Mouse (Mus musculus) ES-E14 (cell line): ENCODE data around the gene H2-DMa. TPM values are rescaled to one million over a fixed set of nuclear protein-coding genes. Genes with fewer than 3 reads are reported as not detected.

ENCODE experiments used
- DNase-seq: peaks from one replicate; pipeline ENCODE4 v3.0.0-alpha.2; 2013; ENCODE audit warnings: low read depth, low spot score
- H3K27ac ChIP-seq: 2 replicates; pipeline ENCODE4 v1.5.1; 2012; ENCODE audit warnings: low read depth, mild to moderate bottlenecking, low read length, moderate library complexity, mixed read lengths; ENCODE audit not compliant: poor library complexity, insufficient read depth, severe bottlenecking
- H3K36me3 ChIP-seq: 2 replicates; pipeline ENCODE4 v1.6.1; 2012; ENCODE audit warnings: mild to moderate bottlenecking, low read length, moderate library complexity, mixed read lengths; ENCODE audit not compliant: control insufficient read depth, poor library complexity, insufficient read depth, severe bottlenecking
- H3K4me1 ChIP-seq, 2 experiments: fragments of 150-350 bp in 1 of 2; sonication (generic) in 1 of 2; 2 replicates each; pipeline ENCODE4 v1.6.1; 2012; ENCODE audit warnings: low read length in 2 of 2, mild to moderate bottlenecking in 1 of 2, mixed read lengths in 1 of 2; ENCODE audit not compliant: control insufficient read depth in 2 of 2, insufficient read depth in 2 of 2, poor library complexity in 1 of 2
- H3K4me3 ChIP-seq, 2 experiments: fragments of 150-350 bp in 1 of 2; sonication (generic) in 1 of 2; 2 replicates each; pipeline ENCODE4 v1.5.1; 2012; ENCODE audit warnings: low read length in 2 of 2, low read depth in 1 of 2, mild to moderate bottlenecking in 1 of 2, mixed read lengths in 1 of 2; ENCODE audit not compliant: insufficient read depth in 1 of 2, poor library complexity in 1 of 2, severe bottlenecking in 1 of 2
- H3K9ac ChIP-seq: 2 replicates; pipeline ENCODE4 v1.6.1; 2012; ENCODE audit warnings: low read depth, mild to moderate bottlenecking, low read length, mixed read lengths; ENCODE audit not compliant: poor library complexity, insufficient read depth, severe bottlenecking
- H3K9me3 ChIP-seq: fragments of 150-350 bp; sonication (generic); 2 replicates; pipeline ENCODE4 v1.6.1; 2012; ENCODE audit warnings: low read depth, mild to moderate bottlenecking, low read length; ENCODE audit not compliant: control insufficient read depth, insufficient read depth
- CHD2 ChIP-seq: IDR thresholded peaks from 2 replicates; pipeline ENCODE4 v1.6.1; 2014; ENCODE audit warnings: mild to moderate bottlenecking, low read depth, low read length, inconsistent platforms
- HCFC1 ChIP-seq: IDR thresholded peaks from 2 replicates; pipeline ENCODE4 v1.6.1; 2012; ENCODE audit warnings: low read length, inconsistent platforms, borderline replicate concordance; ENCODE audit not compliant: insufficient read depth
- MAFK ChIP-seq: IDR thresholded peaks from 2 replicates; pipeline ENCODE4 v1.6.1; 2014; ENCODE audit warnings: mild to moderate bottlenecking, low read depth, low read length, inconsistent platforms; ENCODE audit not compliant: insufficient read depth
- ZC3H11A ChIP-seq: IDR thresholded peaks from 2 replicates; pipeline ENCODE4 v1.6.1; 2012; ENCODE audit warnings: low read depth, mild to moderate bottlenecking, inconsistent platforms, low read length, borderline replicate concordance
- ZNF384 ChIP-seq: IDR thresholded peaks from 2 replicates; pipeline ENCODE4 v1.6.1; 2012; ENCODE audit warnings: low read depth, low read length, inconsistent platforms
- in situ Hi-C, 2 experiments: fragments of 600-800 bp; cut with MboI; formaldehyde crosslinking; loops; one replicate each; pipeline ENCODE4 v1.15.1; 2025; ENCODE audit warnings: low sequenced_read_pairs in 2 of 2, inconsistent platforms in 1 of 2; ENCODE audit not compliant: unreplicated experiment in 2 of 2
- total RNA-seq: library from RNA; depleted of rRNA; stranded (reverse); fragments of 300-350 nt; gene quantifications from 2 replicates; pipeline ENCODE4 v1.2.3, GENCODE M21; 2012

Gene H2-DMa
- total RNA-seq, 1 experiment = 18.5 TPM

GRCm38 (mm10) chr17:34183564-34184219 lies 64.4 kb downstream of the H2-DMa start:
- H3K9me3 ChIP-seq = no peaks in the 10 kb centered on the region
- H3K4me1 ChIP-seq = peaks cover 0 to 3% of the 10 kb centered on the region in 2 experiments; a peak in 1 of 4 replicates
- no peak for DNase-seq

GRCm38 (mm10) chr17:34185526-34185925 lies 66.2 kb downstream of the H2-DMa start:
- Histone ChIP-seq H3K9me3 (no peaks in the 10 kb centered on the region), H3K4me3 (no peak overlapping the region), H3K4me1 (peaks cover 0 to 3% of the 10 kb centered on the region in 2 experiments; a peak in 1 of 4 replicates), H3K9ac (no peak overlapping the region), H3K27ac (no peak overlapping the region), H3K36me3 (no peaks in the 10 kb centered on the region)
- in situ Hi-C loops = no loop called here
- DNase-seq = no peak
- TF ChIP-seq CHD2 (no peak), HCFC1 (no peak), ZNF384 (no peak), MAFK (no peak), ZC3H11A (no peak)

More at GRCm38 (mm10) chr17:34183564-34184219, 64.4 kb downstream of the H2-DMa start:
- in situ Hi-C loops = no loop called here
- H3K27ac ChIP-seq = no peak overlapping the region
- TF ChIP-seq ZNF384 = no peak
- no peak for TF ChIP-seq HCFC1
- no peak for TF ChIP-seq CHD2
- H3K4me3 ChIP-seq = no peak overlapping the region
- no peak overlapping the region for H3K9ac ChIP-seq
- H3K36me3 ChIP-seq = no peaks in the 10 kb centered on the region

GRCm38 (mm10) chr17:34186885-34187260 lies 67.5 kb downstream of the H2-DMa start:
- in situ Hi-C loops = no loop called here
- H3K27ac ChIP-seq = no peak overlapping the region
- TF ChIP-seq MAFK (no peak), HCFC1 (no peak), ZC3H11A (no peak), ZNF384 (no peak), CHD2 (no peak)

GRCm38 (mm10) chr17:34187261-34187916 lies 68.0 kb downstream of the H2-DMa start, which contains the start of the genes Tap1 and Psmb9:
Gene Tap1, plus strand, starts transcription at chr17:34187553.
Gene Psmb9, minus strand, starts transcription at chr17:34187764.
- peak within 1 kb of the TSS; percentile 66 to 88 for H3K4me3 ChIP-seq
- TF ChIP-seq ZNF384 (no peak), HCFC1 (no peak), CHD2 (peak; percentile 86), MAFK (no peak), ZC3H11A (no peak)
- H3K9ac ChIP-seq = peak within 1 kb of the TSS; percentile 54
- H3K9me3 ChIP-seq = no peaks in the 10 kb centered on the region
- in situ Hi-C loops = no loop called here
- no peaks in the 10 kb centered on the region for H3K36me3 ChIP-seq
- DNase-seq = peak; percentile 96
- H3K27ac ChIP-seq = no peak within 1 kb of the TSS
- H3K4me1 ChIP-seq = peaks cover 0 to 3% of the 10 kb centered on the region in 2 experiments; a peak in 1 of 4 replicates

More at GRCm38 (mm10) chr17:34186885-34187260, 67.5 kb downstream of the H2-DMa start:
- H3K36me3 ChIP-seq = no peaks in the 10 kb centered on the region
- no peak for DNase-seq
- H3K4me1 ChIP-seq = peaks cover 0 to 3% of the 10 kb centered on the region in 2 experiments; a peak in 1 of 4 replicates
- H3K4me3 ChIP-seq = peak overlapping the region; percentile 45 to 88
- no peaks in the 10 kb centered on the region for H3K9me3 ChIP-seq
- peak overlapping the region; percentile 54; the same call in 1 of the 2 replicates for H3K9ac ChIP-seq
